Mouse (Mus musculus) CH12.LX (cell line): Measurements from ENCODE around the gene Prkci. TPM values are rescaled to one million over a fixed set of nuclear protein-coding genes. Genes with fewer than 3 reads are reported as not detected.

Source experiments
- DNase-seq: peaks from one replicate; pipeline ENCODE4 v3.0.0-alpha.2; 2013; ENCODE audit errors: extremely low read depth
- H3K27ac ChIP-seq: 2 replicates; pipeline ENCODE4 v1.5.1; 2012; ENCODE audit warnings: low read depth, mild to moderate bottlenecking, control low read depth, moderate library complexity; ENCODE audit not compliant: insufficient read depth
- H3K27me3 ChIP-seq: replicated peaks from 2 replicates; pipeline ENCODE3; 2012; ENCODE audit warnings: inconsistent platforms
- H3K36me3 ChIP-seq, 2 experiments: replicated peaks in 1 of 2; 2 replicates each; pipeline versions ENCODE3 to v1.6.1; 2012; ENCODE audit warnings: inconsistent platforms in 1 of 2, low read length in 1 of 2, mild to moderate bottlenecking in 1 of 2, mixed read lengths in 1 of 2, moderate library complexity in 1 of 2; ENCODE audit not compliant: control insufficient read depth in 1 of 2, insufficient read depth in 1 of 2
- H3K4me1 ChIP-seq, 2 experiments: 2 replicates each; pipeline ENCODE4 v1.6.1; 2012; ENCODE audit warnings: inconsistent platforms in 1 of 2, moderate library complexity in 1 of 2; ENCODE audit not compliant: insufficient read depth in 2 of 2, control insufficient read depth in 1 of 2
- H3K4me2 ChIP-seq: 2 replicates; pipeline ENCODE4 v1.6.1; 2012; ENCODE audit warnings: low read depth, mild to moderate bottlenecking, control low read depth; ENCODE audit not compliant: poor library complexity, insufficient read depth, severe bottlenecking
- H3K4me3 ChIP-seq, 3 experiments: fragments of 150-350 bp in 1 of 3; sonication (generic) in 1 of 3; replicated peaks in 1 of 3; 2 replicates each; pipeline versions ENCODE3 to v1.5.1; 2011 to 2012; ENCODE audit warnings: low read depth in 2 of 3, low read length in 2 of 3, mild to moderate bottlenecking in 2 of 3, moderate library complexity in 2 of 3, control low read depth in 1 of 3, improper control_type of control experiment in 1 of 3, inconsistent platforms in 1 of 3, mixed read lengths in 1 of 3; ENCODE audit not compliant: poor library complexity in 1 of 3
- H3K79me2 ChIP-seq: replicated peaks from 2 replicates; pipeline ENCODE4 v1.6.1; 2012; ENCODE audit warnings: mild to moderate bottlenecking, moderate library complexity; ENCODE audit not compliant: control insufficient read depth, poor library complexity, insufficient read depth, severe bottlenecking; ENCODE audit errors: extremely low read depth
- H3K9ac ChIP-seq: 2 replicates; pipeline ENCODE4 v1.6.1; 2012; ENCODE audit warnings: low read depth, mild to moderate bottlenecking, control low read depth, moderate library complexity; ENCODE audit not compliant: insufficient read depth
- H3K9me3 ChIP-seq: replicated peaks from 2 replicates; pipeline ENCODE3; 2012; ENCODE audit warnings: low read length, inconsistent platforms, mixed read lengths
- BHLHE40 ChIP-seq: IDR thresholded peaks from 2 replicates; pipeline ENCODE4 v1.6.1; 2011; ENCODE audit warnings: mild to moderate bottlenecking, low read depth, low read length, improper control_type of control experiment
- CHD1 ChIP-seq: IDR thresholded peaks from 2 replicates; pipeline ENCODE4 v1.6.1; 2012; ENCODE audit warnings: low read depth, low read length, improper control_type of control experiment, inconsistent platforms
- CHD2 ChIP-seq: IDR thresholded peaks from 2 replicates; pipeline ENCODE4 v1.6.1; 2011; ENCODE audit warnings: low read length, improper control_type of control experiment
- CTCF ChIP-seq, 2 experiments: IDR thresholded peaks in 1 of 2; conservative IDR thresholded peaks in 1 of 2; 2 replicates each; pipeline ENCODE4 v1.5.1; 2011 to 2012; ENCODE audit warnings: low read depth in 2 of 2, low read length in 2 of 2, improper control_type of control experiment in 1 of 2, inconsistent platforms in 1 of 2, mild to moderate bottlenecking in 1 of 2, moderate library complexity in 1 of 2
- E2F4 ChIP-seq: IDR thresholded peaks from 2 replicates; pipeline ENCODE4 v1.6.1; 2011; ENCODE audit warnings: low read depth, low read length, improper control_type of control experiment; ENCODE audit not compliant: insufficient replicate concordance
- ETS1 ChIP-seq: conservative IDR thresholded peaks from 2 replicates; pipeline ENCODE4 v1.6.1; 2012; ENCODE audit warnings: low read depth, mild to moderate bottlenecking, inconsistent platforms, low read length, improper control_type of control experiment, moderate library complexity
- GABPA ChIP-seq: IDR thresholded peaks from 2 replicates; pipeline ENCODE4 v1.6.1; 2012; ENCODE audit warnings: low read depth, low read length, improper control_type of control experiment, inconsistent platforms; ENCODE audit not compliant: insufficient replicate concordance
- HCFC1 ChIP-seq: IDR thresholded peaks from 2 replicates; pipeline ENCODE4 v1.6.1; 2012; ENCODE audit warnings: low read depth, mild to moderate bottlenecking, inconsistent platforms, low read length, improper control_type of control experiment
- IRF4 ChIP-seq: IDR thresholded peaks from 2 replicates; pipeline ENCODE4 v1.6.1; 2014; ENCODE audit warnings: low read depth, mild to moderate bottlenecking, inconsistent platforms, low read length, improper control_type of control experiment
- JUN ChIP-seq: IDR thresholded peaks from 2 replicates; pipeline ENCODE4 v1.6.1; 2011; ENCODE audit warnings: low read depth, mild to moderate bottlenecking, low read length, improper control_type of control experiment, moderate library complexity; ENCODE audit not compliant: insufficient read depth
- KAT2A ChIP-seq: IDR thresholded peaks from 2 replicates; pipeline ENCODE4 v1.6.1; 2012; ENCODE audit warnings: low read length, improper control_type of control experiment, inconsistent platforms; ENCODE audit not compliant: insufficient replicate concordance
- MAZ ChIP-seq: IDR thresholded peaks from 2 replicates; pipeline ENCODE4 v1.6.1; 2012; ENCODE audit warnings: low read depth, mild to moderate bottlenecking, inconsistent platforms, low read length, improper control_type of control experiment, moderate library complexity
- MYC ChIP-seq: IDR thresholded peaks from 2 replicates; pipeline ENCODE4 v1.6.1; 2011; ENCODE audit warnings: low read depth, mild to moderate bottlenecking, improper control_type of control experiment, low read length
- NELFE ChIP-seq: IDR thresholded peaks from 2 replicates; pipeline ENCODE4 v1.6.1; 2011; ENCODE audit warnings: low read depth, low read length, improper control_type of control experiment
- NRF1 ChIP-seq: IDR thresholded peaks from 2 replicates; pipeline ENCODE4 v1.6.1; 2014; ENCODE audit warnings: low read depth, mild to moderate bottlenecking, inconsistent platforms, low read length, improper control_type of control experiment, moderate library complexity
- PAX5 ChIP-seq: IDR thresholded peaks from 2 replicates; pipeline ENCODE4 v1.6.1; 2012; ENCODE audit warnings: low read length, inconsistent platforms, mixed read lengths
- POLR2A ChIP-seq: IDR thresholded peaks from 2 replicates; pipeline ENCODE4 v1.6.1; 2011; ENCODE audit warnings: low read depth, mild to moderate bottlenecking, improper control_type of control experiment, low read length
- POLR2AphosphoS2 ChIP-seq: IDR thresholded peaks from 2 replicates; pipeline ENCODE4 v1.6.1; 2011; ENCODE audit warnings: low read depth, low read length, improper control_type of control experiment
- SIN3A ChIP-seq: IDR thresholded peaks from 2 replicates; pipeline ENCODE4 v1.6.1; 2012; ENCODE audit warnings: low read length, improper control_type of control experiment, inconsistent platforms
- TBP ChIP-seq: conservative IDR thresholded peaks from 2 replicates; pipeline ENCODE4 v1.6.1; 2011; ENCODE audit warnings: low read depth, low read length, improper control_type of control experiment
- UBTF ChIP-seq: IDR thresholded peaks from 2 replicates; pipeline ENCODE4 v1.6.1; 2012; ENCODE audit warnings: low read depth, mild to moderate bottlenecking, inconsistent platforms, low read length, improper control_type of control experiment, moderate library complexity
- USF1 ChIP-seq: IDR thresholded peaks from 2 replicates; pipeline ENCODE4 v1.6.1; 2014; ENCODE audit warnings: low read depth, mild to moderate bottlenecking, inconsistent platforms, low read length, improper control_type of control experiment
- USF2 ChIP-seq: conservative IDR thresholded peaks from 2 replicates; pipeline ENCODE4 v1.6.1; 2011; ENCODE audit warnings: low read depth, low read length, improper control_type of control experiment
- ZKSCAN1 ChIP-seq: IDR thresholded peaks from 2 replicates; pipeline ENCODE4 v1.6.1; 2012; ENCODE audit warnings: low read depth, inconsistent platforms, low read length, improper control_type of control experiment, borderline replicate concordance
- ZMIZ1 ChIP-seq: IDR thresholded peaks from 2 replicates; pipeline ENCODE4 v1.6.1; 2012; ENCODE audit warnings: low read depth, mild to moderate bottlenecking, inconsistent platforms, low read length, improper control_type of control experiment
- dilution Hi-C: fragments of 300-500 bp; cut with MboI; formaldehyde crosslinking; loops from 2 replicates; pipeline ENCODE4 v1.14.3; 2020; ENCODE audit warnings: low sequenced_read_pairs; ENCODE audit not compliant: extremely low pct_unique_long_range_greater_than_20kb, extremely low pct_ligation_motif_present
- in situ Hi-C: fragments of 300-500 bp; cut with MboI; formaldehyde crosslinking; loops from 3 replicates; pipeline ENCODE4 v1.14.3; 2019; ENCODE audit warnings: low sequenced_read_pairs, low pct_ligation_motif_present, low pct_unique_long_range_greater_than_20kb, mixed read lengths
- polyA plus RNA-seq: library from polyadenylated mRNA; unstranded; fragments of >175 nt; gene quantifications from 2 replicates; pipeline ENCODE4 v1.2.1, GENCODE M21; 2012; ENCODE audit warnings: low read depth; ENCODE audit not compliant: insufficient read length
- total RNA-seq, 2 experiments: library from RNA; depleted of rRNA; stranded (reverse); fragments of 300-350 nt in 1 of 2; fragments of >200 nt in 1 of 2; gene quantifications; 2 replicates each; pipeline ENCODE4 v1.2.3; 2012 to 2014

Gene Prkci
- total and polyA plus RNA-seq, 3 experiments, result 14.8 to 17.1 (median 16.7) TPM

- Histone ChIP-seq H3K27ac (no peak overlapping the region), H3K4me2 (no peak overlapping the region), H3K79me2 (no peaks in the 10 kb centered on the region), H3K9ac (no peak overlapping the region), H3K4me1 (no peaks in the 10 kb centered on the region), H3K9me3 (no peaks in the 10 kb centered on the region), H3K27me3 (no peaks in the 10 kb centered on the region), H3K36me3 (peaks cover 5 to 45% of the 10 kb centered on the region in 2 experiments), H3K4me3 (no peak overlapping the region)
- no peak for TF ChIP-seq ETS1
- dilution Hi-C loops (no loop called here), in situ Hi-C loops (no loop called here)
- no peak for DNase-seq
Observed at GRCm38 (mm10) chr3:31022895-31023436, 27.4 kb downstream of the Prkci start.

GRCm38 (mm10) chr3:31027718-31028117, 32.2 kb downstream of the Prkci start:
- dilution Hi-C loops, result no loop called here
- DNase-seq, result no peak
- no peaks in the 10 kb centered on the region for H3K4me1 ChIP-seq

GRCm38 (mm10) chr3:31031621-31032020, 36.1 kb downstream of the Prkci start:
- no peaks in the 10 kb centered on the region for H3K79me2 ChIP-seq
- H3K4me2 ChIP-seq, result no peak overlapping the region
- no peaks in the 10 kb centered on the region for H3K9me3 ChIP-seq
- TF ChIP-seq USF1 (no peak), HCFC1 (no peak), CTCF (conservative IDR thresholded peaks at IDR 0.05 in 1 of 2, IDR thresholded peaks at IDR 0.05 in 1 of 2; ENCODE audit: low read depth in 2 of 2, low read length in 2 of 2) (no peak), ZMIZ1 (no peak), SIN3A (no peak), USF2 (no peak), CHD2 (no peak), TBP (no peak), JUN (no peak), ETS1 (no peak), NRF1 (no peak), BHLHE40 (no peak), POLR2A (no peak), GABPA (no peak)
- dilution Hi-C loops (no loop called here), in situ Hi-C loops (no loop called here)
- DNase-seq, result no peak
- no peak overlapping the region for H3K27ac ChIP-seq
- H3K4me3 ChIP-seq, result no peak overlapping the region
- no peaks in the 10 kb centered on the region for H3K4me1 ChIP-seq
- H3K9ac ChIP-seq, result no peak overlapping the region
- peaks cover 6 to 45% of the 10 kb centered on the region in 2 experiments for H3K36me3 ChIP-seq
- H3K27me3 ChIP-seq, result no peaks in the 10 kb centered on the region

More at GRCm38 (mm10) chr3:31027718-31028117, 32.2 kb downstream of the Prkci start:
- Histone ChIP-seq H3K9me3 (no peaks in the 10 kb centered on the region), H3K4me3 (no peak overlapping the region), H3K9ac (no peak overlapping the region), H3K27me3 (no peaks in the 10 kb centered on the region), H3K27ac (no peak overlapping the region), H3K79me2 (no peaks in the 10 kb centered on the region), H3K36me3 (peaks cover 10 to 56% of the 10 kb centered on the region in 2 experiments), H3K4me2 (no peak overlapping the region)
- TF ChIP-seq POLR2AphosphoS2 (no peak), USF1 (no peak), IRF4 (no peak), ZKSCAN1 (no peak), NELFE (no peak), CHD1 (no peak), SIN3A (no peak), E2F4 (no peak), TBP (no peak), KAT2A (no peak), HCFC1 (no peak), MAZ (no peak), MYC (no peak), PAX5 (no peak), GABPA (no peak), NRF1 (no peak), UBTF (no peak)
- in situ Hi-C loops, result no loop called here
